Mouse (Mus musculus) monocyte, adult 59 days (primary cell): ENCODE measurements around the gene U2surp. TPM values are rescaled to one million over a fixed set of nuclear protein-coding genes. Genes with fewer than 3 reads are reported as not detected.

Experiments
- total RNA-seq, 2 experiments: library from RNA; stranded (reverse); gene quantifications; one replicate each; pipeline ENCODE4 v1.2.4; 2023

The U2surp gene
- 10 to 100 TPM; 63.2 to 63.9 TPM for total RNA-seq

DNA sequence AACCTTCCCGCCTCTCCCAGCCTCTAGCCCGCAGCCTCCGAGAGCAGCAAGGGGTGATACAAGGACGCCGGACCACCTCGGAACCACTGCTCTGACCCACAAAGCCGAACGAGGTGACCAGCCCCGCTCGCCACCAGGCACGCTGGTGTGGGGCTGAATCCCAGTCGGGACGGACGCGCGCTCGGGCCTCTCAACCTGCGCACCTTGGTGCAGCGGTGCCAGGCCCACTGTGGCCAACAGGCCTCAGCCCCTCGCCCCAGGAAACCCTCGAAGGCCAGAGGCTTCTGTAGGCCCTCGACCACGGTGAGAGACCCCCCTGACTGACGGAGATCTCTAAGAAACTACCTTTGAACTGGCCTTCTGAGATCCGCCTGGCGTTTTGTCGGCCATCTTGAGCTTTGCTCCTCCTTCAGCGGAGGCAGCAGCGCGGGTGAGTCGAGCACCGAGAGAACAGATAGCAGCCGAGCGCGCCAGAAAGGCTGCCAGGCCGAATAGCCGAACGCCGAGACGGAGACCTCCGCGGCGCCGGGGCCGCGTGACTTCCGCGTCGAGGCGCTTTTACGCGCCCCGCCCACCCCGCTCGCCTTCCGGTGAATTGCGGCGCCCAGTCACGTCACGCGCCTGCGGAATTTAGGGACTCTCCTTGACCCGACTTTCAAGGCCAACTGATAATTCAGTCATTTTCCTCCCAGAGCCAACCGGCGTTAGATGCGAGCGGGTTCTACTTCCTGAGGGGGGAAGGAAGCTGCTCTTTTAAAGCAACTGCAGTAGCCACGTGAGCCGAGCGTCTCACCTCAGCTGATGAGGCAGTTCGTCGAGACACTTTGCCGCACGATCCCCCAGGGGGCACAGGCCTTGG lies at the start of gene U2surp:
Gene U2surp (minus strand): TSS at position 525 of the 859 bp plus-strand sequence.

GRCm38 (mm10) chr9:95559059-95559935 lies 47.5 kb upstream of the U2surp start, which contains the start of gene Paqr9:
Gene Paqr9, plus strand, starts transcription at chr9:95559657.

Other genes with a start within 250 kb of the U2surp start
- gene Chst2, start 105.3 kb downstream of the U2surp start, total RNA-seq: 1 to 10 TPM; 1.6 to 1.8 TPM
- 10 to 100 TPM; 15.0 to 17.5 TPM for gene Paqr9, start 47.7 kb upstream of the U2surp start, total RNA-seq
- 10 to 100 TPM in 1 of 2 experiments, 1 to 10 TPM in 1; 5.6 to 12.0 TPM for gene Pcolce2, start 125.6 kb upstream of the U2surp start, total RNA-seq
- gene Trpc1, start 238.4 kb upstream of the U2surp start, total RNA-seq: 1 to 10 TPM; 1.7 to 2.9 TPM